Mouse (Mus musculus): Measurements from ENCODE around the gene S100a16. TPM values are rescaled to one million over a fixed set of nuclear protein-coding genes. Genes with fewer than 3 reads are reported as not detected.

Gene S100a16
- polyA plus RNA-seq, 1 experiment = 134 TPM

- Histone ChIP-seq H3K27ac (ENCODE audit: insufficient read depth, low read length) (peak overlapping the region; percentile 97), H3K4me1 (ENCODE audit: control insufficient read depth, insufficient read depth, low read length) (no peaks in the 10 kb centered on the region), H3K4me3 (ENCODE audit: insufficient read depth, low read length) (peak overlapping the region; percentile 18)
- no peak for TF ChIP-seq POLR2A (IDR thresholded peaks at IDR 0.05; ENCODE audit: extremely low read depth, insufficient read depth, low read length)
- TF ChIP-seq CTCF (IDR thresholded peaks at IDR 0.05; ENCODE audit: extremely low read depth, insufficient read depth, low read length) = no peak
These were observed 3.9 kb downstream of the S100a16 start for GRCm38 (mm10) chr3:90540904-90541303.

GRCm38 (mm10) chr3:90549676-90550420 lies 12.8 kb downstream of the S100a16 start:
- Histone ChIP-seq H3K27ac (ENCODE audit: insufficient read depth, low read length) (no peak overlapping the region), H3K4me1 (ENCODE audit: control insufficient read depth, insufficient read depth, low read length) (no peaks in the 10 kb centered on the region), H3K4me3 (ENCODE audit: insufficient read depth, low read length) (no peak overlapping the region)
- no peak for TF ChIP-seq POLR2A (IDR thresholded peaks at IDR 0.05; ENCODE audit: extremely low read depth, insufficient read depth, low read length)
- no peak for TF ChIP-seq CTCF (IDR thresholded peaks at IDR 0.05; ENCODE audit: extremely low read depth, insufficient read depth, low read length)

GRCm38 (mm10) chr3:90550421-90550790 lies 13.4 kb downstream of the S100a16 start:
- H3K4me3 ChIP-seq (ENCODE audit: insufficient read depth, low read length) = no peak overlapping the region
- no peak for TF ChIP-seq POLR2A (IDR thresholded peaks at IDR 0.05; ENCODE audit: extremely low read depth, insufficient read depth, low read length)
- no peak for TF ChIP-seq CTCF (IDR thresholded peaks at IDR 0.05; ENCODE audit: extremely low read depth, insufficient read depth, low read length)
- no peaks in the 10 kb centered on the region for H3K4me1 ChIP-seq (ENCODE audit: control insufficient read depth, insufficient read depth, low read length)
- no peak overlapping the region for H3K27ac ChIP-seq (ENCODE audit: insufficient read depth, low read length)

- Histone ChIP-seq H3K27ac (ENCODE audit: insufficient read depth, low read length) (no peak overlapping the region), H3K4me1 (ENCODE audit: control insufficient read depth, insufficient read depth, low read length) (no peaks in the 10 kb centered on the region), H3K4me3 (ENCODE audit: insufficient read depth, low read length) (no peak overlapping the region)
- no peak for TF ChIP-seq CTCF (IDR thresholded peaks at IDR 0.05; ENCODE audit: extremely low read depth, insufficient read depth, low read length)
- no peak for TF ChIP-seq POLR2A (IDR thresholded peaks at IDR 0.05; ENCODE audit: extremely low read depth, insufficient read depth, low read length)
These were observed 15.2 kb downstream of the S100a16 start for GRCm38 (mm10) chr3:90552231-90552630.

- TF ChIP-seq POLR2A (IDR thresholded peaks at IDR 0.05; ENCODE audit: extremely low read depth, insufficient read depth, low read length) (no peak), CTCF (IDR thresholded peaks at IDR 0.05; ENCODE audit: extremely low read depth, insufficient read depth, low read length) (no peak)
- no peak overlapping the region for H3K4me3 ChIP-seq (ENCODE audit: insufficient read depth, low read length)
- no peak overlapping the region for H3K27ac ChIP-seq (ENCODE audit: insufficient read depth, low read length)
- no peaks in the 10 kb centered on the region for H3K4me1 ChIP-seq (ENCODE audit: control insufficient read depth, insufficient read depth, low read length)
These were observed 18.9 kb downstream of the S100a16 start for GRCm38 (mm10) chr3:90555954-90556353.

GRCm38 (mm10) chr3:90560008-90560628 lies 23.1 kb downstream of the S100a16 start, which contains the start of gene S100a3:
Gene S100a3, plus strand, starts transcription at chr3:90560578.
- TF ChIP-seq POLR2A (IDR thresholded peaks at IDR 0.05; ENCODE audit: extremely low read depth, insufficient read depth, low read length) = no peak
- TF ChIP-seq CTCF (IDR thresholded peaks at IDR 0.05; ENCODE audit: extremely low read depth, insufficient read depth, low read length) = no peak
- no peak within 1 kb of the TSS for H3K27ac ChIP-seq (ENCODE audit: insufficient read depth, low read length)
- no peak within 1 kb of the TSS for H3K4me3 ChIP-seq (ENCODE audit: insufficient read depth, low read length)

GRCm38 (mm10) chr3:90574691-90575090 lies 37.6 kb downstream of the S100a16 start:
- H3K27ac ChIP-seq (ENCODE audit: insufficient read depth, low read length) = no peak overlapping the region
- peaks cover 3% of the 10 kb centered on the region; the same call in 1 of the 2 replicates for H3K4me1 ChIP-seq (ENCODE audit: control insufficient read depth, insufficient read depth, low read length)
- TF ChIP-seq CTCF (IDR thresholded peaks at IDR 0.05; ENCODE audit: extremely low read depth, insufficient read depth, low read length) (no peak), POLR2A (IDR thresholded peaks at IDR 0.05; ENCODE audit: extremely low read depth, insufficient read depth, low read length) (no peak)
- no peak overlapping the region for H3K4me3 ChIP-seq (ENCODE audit: insufficient read depth, low read length)

More at GRCm38 (mm10) chr3:90560008-90560628, 23.1 kb downstream of the S100a16 start, which contains the start of gene S100a3:
- no peaks in the 10 kb centered on the region for H3K4me1 ChIP-seq (ENCODE audit: control insufficient read depth, insufficient read depth, low read length)

GRCm38 (mm10) chr3:90575320-90575719 lies 38.3 kb downstream of the S100a16 start:
- TF ChIP-seq CTCF (IDR thresholded peaks at IDR 0.05; ENCODE audit: extremely low read depth, insufficient read depth, low read length) = no peak
- TF ChIP-seq POLR2A (IDR thresholded peaks at IDR 0.05; ENCODE audit: extremely low read depth, insufficient read depth, low read length) = no peak
- Histone ChIP-seq H3K27ac (ENCODE audit: insufficient read depth, low read length) (no peak overlapping the region), H3K4me3 (ENCODE audit: insufficient read depth, low read length) (no peak overlapping the region), H3K4me1 (ENCODE audit: control insufficient read depth, insufficient read depth, low read length) (peaks cover 3% of the 10 kb centered on the region; the same call in 1 of the 2 replicates)

- no peak for TF ChIP-seq CTCF (IDR thresholded peaks at IDR 0.05; ENCODE audit: extremely low read depth, insufficient read depth, low read length)
- no peak for TF ChIP-seq POLR2A (IDR thresholded peaks at IDR 0.05; ENCODE audit: extremely low read depth, insufficient read depth, low read length)
- H3K4me1 ChIP-seq (ENCODE audit: control insufficient read depth, insufficient read depth, low read length) = peaks cover 3% of the 10 kb centered on the region; the same call in 1 of the 2 replicates
- H3K27ac ChIP-seq (ENCODE audit: insufficient read depth, low read length) = no peak overlapping the region
- no peak overlapping the region for H3K4me3 ChIP-seq (ENCODE audit: insufficient read depth, low read length)
These were observed 39.4 kb downstream of the S100a16 start for GRCm38 (mm10) chr3:90576351-90577001.
